Mouse (Mus musculus) embryonic facial prominence, embryonic 13.5 days (tissue): Measurements from ENCODE around the gene Hps4. TPM values are rescaled to one million over a fixed set of nuclear protein-coding genes. Genes with fewer than 3 reads are reported as not detected.
"Not testable (repeated sequence)": the region's sequence is repeated elsewhere in the genome, so short reads cannot be mapped to it uniquely, and the experiment has no call there.

Experiments
- ATAC-seq: fragments of 200-750 bp; cut with Nextera tagmentation; 2 replicates; pipeline ENCODE4 v1.8.0; 2017; ENCODE audit warnings: low read depth; ENCODE audit not compliant: insufficient number of reproducible peaks, insufficient read depth, low FRiP score, low TSS enrichment
- H3K27ac ChIP-seq: fragments of 300-500 bp; sonication (generic); 2 replicates; pipeline ENCODE4 v1.5.1; 2015; ENCODE audit warnings: moderate library complexity, mild to moderate bottlenecking, inconsistent platforms
- H3K27me3 ChIP-seq: fragments of 300-500 bp; sonication (generic); 2 replicates; pipeline ENCODE4 v1.6.1; 2015; ENCODE audit warnings: mild to moderate bottlenecking, inconsistent platforms
- H3K36me3 ChIP-seq: fragments of 300-500 bp; sonication (generic); 2 replicates; pipeline ENCODE4 v1.6.1; 2015; ENCODE audit warnings: mild to moderate bottlenecking, inconsistent platforms
- H3K4me1 ChIP-seq: fragments of 300-500 bp; sonication (generic); 2 replicates; pipeline ENCODE4 v1.6.1; 2015; ENCODE audit warnings: inconsistent platforms
- H3K4me2 ChIP-seq: fragments of 300-500 bp; sonication (generic); 2 replicates; pipeline ENCODE4 v1.6.1; 2015; ENCODE audit warnings: moderate library complexity, mild to moderate bottlenecking, inconsistent platforms
- H3K4me3 ChIP-seq: fragments of 300-500 bp; sonication (generic); 2 replicates; pipeline ENCODE4 v1.5.1; 2015; ENCODE audit warnings: mild to moderate bottlenecking, inconsistent platforms
- H3K9ac ChIP-seq: fragments of 300-500 bp; sonication (generic); 2 replicates; pipeline ENCODE4 v1.6.1; 2015; ENCODE audit warnings: mild to moderate bottlenecking, inconsistent platforms
- H3K9me3 ChIP-seq: fragments of 300-500 bp; sonication (generic); 2 replicates; pipeline ENCODE4 v1.6.1; 2016; ENCODE audit warnings: inconsistent platforms
- whole genome bisulfite sequencing: fragments of 180-500 bp; shearing (Covaris S2); methylation state at CpG from one replicate; pipeline ENCODE4 v1.1.7; 2015; ENCODE audit warnings: mixed read lengths; 5-methylcytosine and 5-hydroxymethylcytosine counted together
- polyA plus RNA-seq: library from polyadenylated mRNA; unstranded; fragments of >200 nt; fragmentation: Nextera tagmentation; extraction: Ambion mirVana; gene quantifications from 2 replicates; pipeline ENCODE4 v1.2.1, GENCODE M21; 2015

Hps4 gene
- polyA plus RNA-seq, 1 experiment from 2014 or later, result 42.9 TPM

DNA sequence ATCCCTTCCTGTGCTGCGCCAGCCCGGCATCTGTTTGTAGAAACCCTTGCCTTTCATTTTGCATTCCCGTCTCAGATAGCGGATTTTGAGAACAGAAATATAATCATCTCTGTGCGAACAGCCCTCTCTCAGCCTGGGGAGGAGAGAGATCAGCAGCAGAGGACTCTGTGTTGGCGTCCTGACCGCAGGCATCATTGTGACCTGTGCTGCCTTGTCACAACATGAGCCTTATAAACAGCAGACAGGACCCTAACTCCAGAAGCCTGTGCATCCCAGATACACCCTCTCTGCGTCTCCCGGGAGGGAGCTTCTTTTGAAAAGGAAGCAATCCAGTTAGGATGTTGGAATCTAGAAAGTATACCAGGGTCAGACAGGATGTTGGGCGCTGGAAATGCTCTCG is 68.2 kb downstream of the Hps4 start:
- WGBS, result 16% methylated on average over 11 of the region's 11 CpGs
- Histone ChIP-seq H3K27me3 (peaks cover 42% of the 10 kb centered on the region), H3K4me3 (no peak overlapping the region), H3K4me1 (peaks cover 19% of the 10 kb centered on the region), H3K4me2 (peak overlapping the region; percentile 30), H3K27ac (peak overlapping the region; percentile 57), H3K9ac (peak overlapping the region; percentile 21; the same call in 1 of the 2 replicates), H3K9me3 (no peaks in the 10 kb centered on the region; the same call in 1 of the 2 replicates), H3K36me3 (no peaks in the 10 kb centered on the region)
- no peak for ATAC-seq

DNA sequence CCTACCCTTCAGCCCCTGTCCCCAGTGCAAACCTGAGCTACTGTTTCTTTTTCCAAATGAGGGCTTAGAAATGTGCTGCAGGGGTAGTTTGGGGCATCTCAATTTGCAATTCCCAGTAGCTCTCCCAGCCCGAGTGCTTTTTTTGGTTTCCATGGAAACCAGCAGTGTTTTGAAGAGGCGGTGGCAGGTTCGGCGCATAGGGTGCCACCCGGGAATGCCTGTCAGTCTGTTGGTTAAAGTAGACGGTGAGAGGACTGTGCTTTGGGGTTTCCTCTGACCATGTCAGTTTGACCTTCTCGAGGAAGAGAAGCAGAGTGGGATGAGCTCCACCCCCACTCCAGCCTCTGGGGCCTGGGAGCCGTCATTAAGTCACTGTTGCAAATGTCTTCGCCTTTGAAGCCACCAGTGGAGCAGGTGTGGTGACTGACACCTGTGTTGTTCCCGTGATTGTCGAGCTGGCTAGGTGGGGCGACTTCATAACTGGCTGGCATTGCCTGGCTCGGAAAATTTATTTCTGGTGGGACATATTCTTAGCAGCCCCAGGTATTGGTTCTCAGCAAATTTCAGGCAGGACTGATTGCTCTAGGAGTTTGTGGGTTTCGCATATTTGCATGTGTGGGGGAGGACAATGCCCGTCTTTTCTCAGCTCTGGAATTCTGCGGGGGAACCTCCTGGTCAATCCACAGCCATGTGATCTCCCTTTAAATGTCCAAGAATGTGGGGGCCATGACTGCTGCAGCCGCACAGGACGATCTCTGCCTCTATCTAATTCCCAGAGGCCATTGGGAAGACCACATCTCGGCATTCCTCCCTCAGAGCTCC is 68.8 kb downstream of the Hps4 start:
- Histone ChIP-seq H3K4me2 (peak overlapping the region; percentile 30), H3K36me3 (no peaks in the 10 kb centered on the region), H3K27ac (0 out of 2 replicates have a peak overlapping the region, but pooled peaks have one; percentile 57), H3K27me3 (peaks cover 42% of the 10 kb centered on the region), H3K4me1 (peaks cover 19% of the 10 kb centered on the region), H3K9me3 (no peaks in the 10 kb centered on the region; the same call in 1 of the 2 replicates), H3K4me3 (no peak overlapping the region), H3K9ac (peak overlapping the region; percentile 21; the same call in 1 of the 2 replicates)
- 15% methylated on average over 19 of the region's 19 CpGs for WGBS
- ATAC-seq, result no peak

DNA sequence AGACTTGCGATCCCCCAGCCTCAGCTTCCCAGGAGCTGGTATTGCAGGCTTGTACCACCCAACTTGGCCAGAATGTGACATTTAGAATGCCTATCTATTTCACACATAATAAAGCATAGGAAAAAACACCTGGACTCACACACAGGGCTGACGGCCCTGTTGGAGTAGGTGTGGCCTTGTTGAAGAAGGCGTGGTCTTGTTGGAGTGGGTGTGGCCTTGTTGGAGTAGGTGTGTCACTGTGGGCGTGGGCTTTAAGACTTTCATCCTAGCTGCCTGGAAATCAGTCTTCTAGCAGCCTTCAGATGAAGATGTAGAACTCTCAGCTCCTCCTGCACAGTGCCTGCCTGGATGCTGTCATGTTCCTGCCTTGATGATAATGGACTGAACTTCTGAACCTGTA is 69.9 kb downstream of the Hps4 start:
- Histone ChIP-seq H3K4me1 (peaks cover 19% of the 10 kb centered on the region), H3K27me3 (peaks cover 42% of the 10 kb centered on the region)
- H3K4me2 ChIP-seq, H3K36me3 ChIP-seq, H3K9ac ChIP-seq, H3K4me3 ChIP-seq, ATAC-seq, H3K27ac ChIP-seq, H3K9me3 ChIP-seq: not testable (repeated sequence)
- WGBS, result 78% methylated on average over 4 of the region's 4 CpGs

DNA sequence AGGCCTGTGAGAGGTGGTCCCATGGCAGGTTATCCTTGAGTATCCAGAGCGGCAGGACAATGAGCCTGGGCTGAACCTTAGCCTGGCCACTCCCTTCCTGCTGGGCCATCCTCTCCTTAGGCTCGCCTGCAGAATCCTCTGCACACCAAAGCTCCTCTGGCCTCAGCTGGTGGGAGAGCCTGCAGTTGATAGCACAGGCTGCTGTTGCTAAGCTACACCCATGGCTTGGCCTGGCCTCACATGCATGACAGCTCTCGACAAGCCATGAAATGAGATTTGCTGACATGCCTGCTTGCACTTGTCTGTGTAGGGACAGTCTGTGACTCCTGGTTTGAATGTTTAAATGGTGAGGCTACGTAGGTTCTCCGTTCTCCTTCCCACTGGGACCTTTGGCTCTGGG is 73.8 kb downstream of the Hps4 start:
- ATAC-seq, result no peak
- Histone ChIP-seq H3K27ac (no peak overlapping the region), H3K4me3 (no peak overlapping the region), H3K4me1 (peaks cover 7% of the 10 kb centered on the region), H3K9ac (no peak overlapping the region), H3K9me3 (no peaks in the 10 kb centered on the region; the same call in 1 of the 2 replicates), H3K27me3 (peaks cover 28% of the 10 kb centered on the region), H3K4me2 (no peak overlapping the region), H3K36me3 (no peaks in the 10 kb centered on the region)
- 56% methylated on average over 5 of the region's 5 CpGs for WGBS

DNA sequence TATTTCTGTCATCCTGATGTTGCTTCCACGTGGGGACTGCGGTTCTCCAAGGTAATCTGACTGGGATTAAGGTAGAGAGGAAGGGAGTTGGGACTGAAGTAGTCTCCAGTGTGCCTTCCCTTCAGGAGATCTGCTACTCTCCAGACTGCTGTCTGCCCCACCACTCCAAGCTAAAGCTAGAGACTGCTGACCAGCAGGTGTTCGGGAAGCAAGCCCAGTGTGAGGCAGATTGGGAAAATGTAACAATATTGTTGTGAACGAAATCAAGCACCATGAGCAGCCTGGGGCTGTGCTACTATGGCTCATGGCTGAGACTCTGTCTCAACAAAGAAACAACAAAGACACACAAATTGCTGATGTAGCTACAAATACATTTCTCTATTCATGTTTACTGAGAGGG is 75.1 kb downstream of the Hps4 start:
- no peak for ATAC-seq
- Histone ChIP-seq H3K36me3 (no peaks in the 10 kb centered on the region), H3K4me1 (no peaks in the 10 kb centered on the region), H3K9ac (no peak overlapping the region), H3K9me3 (no peaks in the 10 kb centered on the region; the same call in 1 of the 2 replicates), H3K4me3 (no peak overlapping the region), H3K27me3 (peaks cover 18% of the 10 kb centered on the region), H3K4me2 (no peak overlapping the region), H3K27ac (no peak overlapping the region)
- 60% methylated on average over 4 of the region's 4 CpGs for WGBS

DNA sequence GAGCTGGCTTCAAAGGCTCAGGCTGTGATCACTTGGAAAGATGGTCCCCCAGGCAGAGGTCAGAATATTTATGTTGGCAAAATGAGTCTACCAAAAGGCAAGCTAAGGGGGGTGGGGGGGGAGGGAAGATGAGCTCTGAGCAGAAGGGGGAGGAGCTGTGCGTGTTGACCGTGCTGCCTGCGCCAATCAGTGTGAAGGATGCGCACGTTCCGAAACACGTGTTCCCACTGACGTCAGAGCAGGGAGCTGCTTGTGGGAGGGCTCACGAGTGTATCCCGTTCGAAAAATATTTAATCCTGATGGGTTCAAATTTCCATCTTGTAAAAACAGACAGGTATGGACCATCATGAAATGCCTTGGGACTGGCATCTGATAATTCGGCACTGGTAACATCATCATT is 76.7 kb downstream of the Hps4 start:
- Histone ChIP-seq H3K4me1 (no peaks in the 10 kb centered on the region), H3K9me3 (no peaks in the 10 kb centered on the region), H3K27me3 (peaks cover 33% of the 10 kb centered on the region), H3K36me3 (no peaks in the 10 kb centered on the region), H3K9ac (no peak overlapping the region), H3K4me3 (no peak overlapping the region), H3K4me2 (peak overlapping the region; percentile 7; the same call in 1 of the 2 replicates), H3K27ac (no peak overlapping the region)
- 31% methylated on average over 12 of the region's 12 CpGs for WGBS
- ATAC-seq, result no peak

DNA sequence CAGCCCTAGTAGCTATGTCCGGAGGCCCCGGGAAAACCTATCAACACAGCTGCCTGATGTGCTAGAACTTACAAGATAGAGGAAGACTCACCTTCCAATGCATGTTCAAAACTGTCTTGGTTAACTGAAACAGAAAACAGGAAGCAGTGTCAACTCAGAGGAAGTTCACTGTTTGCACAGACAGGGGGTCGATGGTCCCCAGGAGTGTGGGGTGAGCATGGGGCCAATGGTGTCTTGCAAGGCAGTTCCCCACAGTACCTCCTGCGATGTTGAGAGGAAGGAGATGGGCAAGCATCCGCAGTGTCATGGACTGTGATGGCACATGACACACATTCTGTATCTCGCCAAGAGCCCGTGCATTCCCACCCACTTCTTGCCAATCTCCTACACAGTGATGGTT is 83.8 kb downstream of the Hps4 start:
- WGBS, result 87% methylated on average over 7 of the region's 7 CpGs
- peaks cover 70% of the 10 kb centered on the region for H3K27me3 ChIP-seq
- H3K27ac ChIP-seq, result no peak overlapping the region

DNA sequence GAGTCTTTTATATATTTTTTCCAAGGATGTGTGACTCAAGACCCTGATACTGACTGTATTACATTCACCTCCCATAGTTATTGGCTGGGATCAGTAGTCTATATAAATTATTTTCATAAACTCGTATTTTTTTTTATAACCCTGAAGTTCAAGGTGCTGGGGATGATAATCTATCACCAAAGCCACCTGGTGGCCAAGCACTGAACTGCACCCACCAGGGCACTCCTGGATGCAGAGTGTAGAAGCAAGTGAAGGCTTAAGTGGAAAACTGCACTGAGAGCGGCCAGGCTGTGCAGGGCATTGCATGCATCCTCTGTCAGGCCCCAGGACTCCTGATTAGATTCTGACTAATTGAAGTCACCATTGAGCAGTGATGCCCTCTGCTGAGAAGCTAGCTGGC is 84.4 kb downstream of the Hps4 start:
- Histone ChIP-seq H3K4me2 (no peak overlapping the region), H3K27me3 (peaks cover 76% of the 10 kb centered on the region), H3K27ac (no peak overlapping the region), H3K4me1 (peaks cover 8% of the 10 kb centered on the region; the same call in 1 of the 2 replicates), H3K9ac (no peak overlapping the region), H3K9me3 (no peaks in the 10 kb centered on the region), H3K4me3 (no peak overlapping the region), H3K36me3 (no peaks in the 10 kb centered on the region)
- ATAC-seq, result no peak
- 39% methylated on average over 2 of the region's 2 CpGs for WGBS

More for the DNA sequence above, 83.8 kb downstream of the Hps4 start:
- H3K4me2 ChIP-seq, result no peak overlapping the region
- ATAC-seq, result no peak
- no peaks in the 10 kb centered on the region for H3K9me3 ChIP-seq
- H3K4me1 ChIP-seq, result peaks cover 8% of the 10 kb centered on the region; the same call in 1 of the 2 replicates
- H3K9ac ChIP-seq, result no peak overlapping the region
- H3K36me3 ChIP-seq, result no peaks in the 10 kb centered on the region
- H3K4me3 ChIP-seq, result no peak overlapping the region

Other genes with a start within 250 kb of the Hps4 start
- 1.0 and 1.9 TPM in 2 replicates for gene Cryba4, start 90.6 kb upstream of the Hps4 start, polyA plus RNA-seq
- 1.0 and 1.3 TPM in 2 replicates for gene Crybb1, start 87.3 kb upstream of the Hps4 start, polyA plus RNA-seq
- gene Tpst2, start 66.4 kb upstream of the Hps4 start, polyA plus RNA-seq, result 38.7 and 42.8 TPM in 2 replicates
- gene Tfip11, start 16.7 kb upstream of the Hps4 start, polyA plus RNA-seq, result 31.8 and 32.8 TPM in 2 replicates
- 42.1 and 54.9 TPM in 2 replicates for gene Srrd, start within 50 bp of the Hps4 start, polyA plus RNA-seq
- gene Gm6583, start 12.9 kb downstream of the Hps4 start, polyA plus RNA-seq, result 0.18 and 0.34 TPM in 2 replicates
- 14.5 and 14.8 TPM in 2 replicates for gene Asphd2, start 51.8 kb downstream of the Hps4 start, polyA plus RNA-seq
- gene Gm6588, start 106.3 kb downstream of the Hps4 start, polyA plus RNA-seq, result 0.08 and 0.15 TPM in 2 replicates
- 2.0 and 2.1 TPM in 2 replicates for gene Sez6l, start 234.1 kb downstream of the Hps4 start, polyA plus RNA-seq